Mouse (Mus musculus): ENCODE data around the gene Wasf3.

Wasf3 gene

GRCm38 (mm10) chr5:146384935-146385591 is at the start of gene Wasf3:
TSS of gene Wasf3 (plus strand) at chr5:146384985.
- peak in 1 of 2 experiments; percentile 5 for DNase-seq (ENCODE audit: low spot score in 2 of 2)

GRCm38 (mm10) chr5:146338064-146338463 is 46.7 kb upstream of the Wasf3 start:
- no peak for DNase-seq (ENCODE audit: low spot score in 2 of 2)

GRCm38 (mm10) chr5:146340037-146340436 is 44.7 kb upstream of the Wasf3 start:
- DNase-seq (ENCODE audit: low spot score in 2 of 2) = no peak

GRCm38 (mm10) chr5:146344911-146345686 is 39.7 kb upstream of the Wasf3 start:
- DNase-seq (ENCODE audit: low spot score in 2 of 2) = no peak

GRCm38 (mm10) chr5:146347081-146347480 is 37.7 kb upstream of the Wasf3 start:
- no peak for DNase-seq (ENCODE audit: low spot score in 2 of 2)

GRCm38 (mm10) chr5:146349183-146349582 is 35.6 kb upstream of the Wasf3 start:
- no peak for DNase-seq (ENCODE audit: low spot score in 2 of 2)

- no peak for DNase-seq (ENCODE audit: low spot score in 2 of 2)
These were observed 34.0 kb upstream of the Wasf3 start for GRCm38 (mm10) chr5:146350784-146351183.

GRCm38 (mm10) chr5:146352006-146352405 is 32.8 kb upstream of the Wasf3 start:
- DNase-seq (ENCODE audit: low spot score in 2 of 2) = no peak

GRCm38 (mm10) chr5:146360386-146360785 is 24.4 kb upstream of the Wasf3 start:
- no peak for DNase-seq (ENCODE audit: low spot score in 2 of 2)

GRCm38 (mm10) chr5:146362711-146363110 is 22.1 kb upstream of the Wasf3 start:
- DNase-seq (ENCODE audit: low spot score in 2 of 2) = no peak

- no peak for DNase-seq (ENCODE audit: low spot score in 2 of 2)
These were observed 16.4 kb upstream of the Wasf3 start for GRCm38 (mm10) chr5:146368356-146368755.

- no peak for DNase-seq (ENCODE audit: low spot score in 2 of 2)
These were observed 15.8 kb upstream of the Wasf3 start for GRCm38 (mm10) chr5:146368971-146369370.

GRCm38 (mm10) chr5:146370794-146371193 is 14.0 kb upstream of the Wasf3 start:
- DNase-seq (ENCODE audit: low spot score in 2 of 2) = no peak

- no peak for DNase-seq (ENCODE audit: low spot score in 2 of 2)
These were observed 11.5 kb upstream of the Wasf3 start for GRCm38 (mm10) chr5:146373238-146373637.

- no peak for DNase-seq (ENCODE audit: low spot score in 2 of 2)
These were observed 8.2 kb upstream of the Wasf3 start for GRCm38 (mm10) chr5:146376601-146377000.

- DNase-seq (ENCODE audit: low spot score in 2 of 2) = no peak
These were observed 4.7 kb upstream of the Wasf3 start for GRCm38 (mm10) chr5:146380041-146380440.

GRCm38 (mm10) chr5:146382268-146382667 is 2.5 kb upstream of the Wasf3 start:
- no peak for DNase-seq (ENCODE audit: low spot score in 2 of 2)

- no peak for DNase-seq (ENCODE audit: low spot score in 2 of 2)
These were observed 1.4 kb upstream of the Wasf3 start for GRCm38 (mm10) chr5:146383401-146383800.

GRCm38 (mm10) chr5:146385989-146386388 is 1.2 kb downstream of the Wasf3 start:
- no peak for DNase-seq (ENCODE audit: low spot score in 2 of 2)

GRCm38 (mm10) chr5:146386906-146387305 is 2.1 kb downstream of the Wasf3 start:
- DNase-seq (ENCODE audit: low spot score in 2 of 2) = no peak

GRCm38 (mm10) chr5:146394563-146394962 is 9.8 kb downstream of the Wasf3 start:
- DNase-seq (ENCODE audit: low spot score in 2 of 2) = no peak

GRCm38 (mm10) chr5:146397253-146397652 is 12.5 kb downstream of the Wasf3 start:
- no peak for DNase-seq (ENCODE audit: low spot score in 2 of 2)

GRCm38 (mm10) chr5:146398386-146399115 is 13.8 kb downstream of the Wasf3 start:
- no peak for DNase-seq (ENCODE audit: low spot score in 2 of 2)

Measured in heart, adult 9 months (tissue).